Mouse (Mus musculus) midbrain, embryonic 15.5 days (tissue): ENCODE measurements around the gene Erich6. TPM values are rescaled to one million over a fixed set of nuclear protein-coding genes. Genes with fewer than 3 reads are reported as not detected.
A peak's percentile ranks its signal among the peaks of the same experiment; 100 is the strongest.

Experiments used
- ATAC-seq: fragments of 200-750 bp; cut with Nextera tagmentation; replicated peaks from 2 replicates; pipeline ENCODE4 v1.8.0; 2017; ENCODE audit warnings: moderate TSS enrichment
- H3K27ac ChIP-seq: fragments of 300-500 bp; sonication (generic); 2 replicates; pipeline ENCODE4 v1.5.1; 2015; ENCODE audit warnings: mild to moderate bottlenecking, inconsistent platforms
- H3K27me3 ChIP-seq: fragments of 300-500 bp; sonication (generic); replicated peaks from 2 replicates; pipeline ENCODE4 v1.6.1; 2015; ENCODE audit warnings: inconsistent platforms
- H3K36me3 ChIP-seq: fragments of 300-500 bp; sonication (generic); replicated peaks from 2 replicates; pipeline ENCODE4 v1.6.1; 2015; ENCODE audit warnings: inconsistent platforms
- H3K4me1 ChIP-seq: fragments of 300-500 bp; sonication (generic); 2 replicates; pipeline ENCODE4 v1.6.1; 2015; ENCODE audit warnings: inconsistent platforms
- H3K4me2 ChIP-seq: fragments of 300-500 bp; sonication (generic); 2 replicates; pipeline ENCODE4 v1.6.1; 2015; ENCODE audit warnings: inconsistent platforms, mild to moderate bottlenecking, moderate library complexity
- H3K4me3 ChIP-seq: fragments of 300-500 bp; sonication (generic); 2 replicates; pipeline ENCODE4 v1.5.1; 2015; ENCODE audit warnings: mild to moderate bottlenecking, inconsistent platforms
- H3K9ac ChIP-seq: fragments of 300-500 bp; sonication (generic); 2 replicates; pipeline ENCODE4 v1.6.1; 2015; ENCODE audit warnings: mild to moderate bottlenecking, inconsistent platforms
- H3K9me3 ChIP-seq: fragments of 300-500 bp; sonication (generic); 2 replicates; pipeline ENCODE4 v1.6.1; 2016; ENCODE audit warnings: inconsistent platforms
- WGBS: fragments of 180-500 bp; shearing (Covaris S2); methylation state at CpG from one replicate; pipeline ENCODE4 v1.1.7; 2015; ENCODE audit warnings: mixed read lengths; 5-methylcytosine and 5-hydroxymethylcytosine counted together
- polyA plus RNA-seq: library from polyadenylated mRNA; unstranded; fragments of >200 nt; fragmentation: Nextera tagmentation; extraction: Ambion mirVana; gene quantifications from 2 replicates; pipeline ENCODE4 v1.2.1, GENCODE M21; 2015

The Erich6 gene
- 0.29 and 0.30 TPM in 2 replicates for polyA plus RNA-seq

DNA sequence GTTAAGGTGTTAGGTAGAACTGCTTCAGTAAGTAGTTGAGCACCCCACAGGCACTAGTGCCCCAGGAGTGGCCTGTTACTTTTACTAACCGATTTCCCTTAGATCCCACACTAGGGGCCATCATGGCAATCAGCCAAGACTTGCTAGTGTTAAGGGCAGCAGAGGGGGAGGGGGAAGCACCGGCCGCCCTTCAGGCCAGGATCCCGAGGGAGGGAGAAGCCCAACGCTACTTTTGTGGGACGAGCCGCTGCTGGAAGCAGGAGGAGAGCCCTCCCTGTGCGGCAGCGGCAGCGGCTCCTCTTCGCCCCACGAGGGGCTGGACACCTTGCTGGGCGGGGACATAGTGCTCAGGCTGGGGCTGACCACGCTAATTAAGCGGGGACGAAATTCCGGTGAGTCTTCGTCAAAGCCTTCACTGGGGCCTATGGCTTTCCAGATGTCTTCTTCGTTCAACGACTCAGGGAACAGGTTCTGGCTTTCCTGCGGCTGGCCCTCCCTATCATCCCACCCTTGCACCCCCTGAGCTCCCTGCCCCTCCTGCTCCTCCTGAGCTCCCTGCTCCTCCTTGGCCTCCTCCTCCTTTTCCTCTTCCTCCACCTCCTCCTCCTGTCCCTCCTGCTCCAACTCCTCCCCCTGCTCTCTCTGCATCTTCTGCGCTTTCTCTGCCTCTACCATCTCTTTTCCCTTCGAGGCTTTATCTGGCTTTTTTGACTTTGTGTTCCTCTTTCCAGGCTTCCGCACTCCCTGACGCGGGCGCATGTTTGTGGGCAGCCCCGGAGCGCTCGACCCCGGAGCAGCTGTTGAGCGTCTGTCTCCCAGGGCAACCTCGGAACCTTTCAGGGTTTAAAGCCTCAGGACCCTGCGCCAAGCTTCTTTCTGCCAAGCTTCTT, at the start of gene Erich6:
Erich6 (minus strand) TSS at position 802 of the 890 bp plus-strand sequence.
- under 1% methylated on average over 34 of the region's 34 CpGs for WGBS
- H3K4me3 ChIP-seq: peak within 1 kb of the TSS; percentile 50
- H3K36me3 ChIP-seq: no peaks in the 10 kb centered on the region
- H3K27ac ChIP-seq: peak within 1 kb of the TSS; percentile 61; the same call in 1 of the 2 replicates
- no peaks in the 10 kb centered on the region for H3K9me3 ChIP-seq
- peak within 1 kb of the TSS; percentile 55 for H3K9ac ChIP-seq
- peaks cover 13% of the 10 kb centered on the region for H3K4me1 ChIP-seq
- H3K4me2 ChIP-seq: peak within 1 kb of the TSS; percentile 90
- ATAC-seq: peak; percentile 91
- no peaks in the 10 kb centered on the region for H3K27me3 ChIP-seq

DNA sequence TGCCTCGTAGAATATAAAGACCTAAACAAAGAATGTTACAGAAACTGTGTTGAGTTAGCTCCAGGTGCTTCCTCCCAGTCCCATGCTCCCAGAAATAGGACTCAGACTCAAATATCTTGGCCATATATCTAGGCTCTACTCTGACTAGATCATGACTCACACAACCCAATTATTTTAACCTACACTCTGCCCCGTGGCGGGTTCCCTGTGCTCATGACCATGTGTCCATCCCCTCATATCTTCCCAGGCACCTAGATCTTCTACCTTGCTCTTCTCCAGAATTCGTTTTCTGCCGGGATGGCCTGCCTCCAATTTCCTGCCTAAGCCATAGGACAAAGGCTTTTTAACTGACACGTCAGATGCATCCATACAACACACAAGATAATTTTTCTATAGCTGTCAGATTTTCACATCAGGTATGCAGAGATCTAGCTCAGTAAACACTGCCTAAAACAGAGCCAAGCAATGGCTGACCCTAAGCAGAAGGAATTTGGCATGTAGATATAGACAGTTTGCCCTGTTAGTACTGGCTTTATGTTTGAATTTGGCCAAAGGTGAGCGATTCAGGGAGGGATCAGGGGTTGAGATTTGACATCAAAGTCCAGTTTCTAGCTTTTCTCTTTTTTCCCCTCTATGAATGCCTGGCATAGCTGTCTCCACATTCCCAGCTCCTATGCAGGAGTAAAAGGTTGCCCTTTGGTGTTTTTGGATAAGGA, 49.4 kb upstream of the Erich6 start:
- whole genome bisulfite sequencing: 88% methylated on average over 7 of the region's 7 CpGs

DNA sequence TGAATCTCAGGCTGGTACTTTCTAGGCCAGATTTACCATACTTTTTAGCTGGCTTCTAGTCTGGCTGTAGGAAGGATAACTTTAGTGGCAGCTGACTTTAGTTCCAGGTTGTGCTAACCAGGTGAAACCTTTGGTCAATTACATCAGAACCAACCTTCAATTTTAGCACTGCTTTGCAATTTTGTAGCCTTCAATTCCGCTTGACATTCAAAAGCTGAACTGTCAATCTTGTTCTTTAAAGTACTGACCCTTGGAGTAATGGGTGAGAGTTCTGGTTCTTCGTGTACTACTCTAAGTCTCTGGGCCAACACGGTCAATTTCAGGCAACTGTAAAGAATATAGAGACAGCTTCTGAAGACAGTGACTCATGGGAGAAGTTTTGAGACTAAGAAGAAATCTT, 48.4 kb upstream of the Erich6 start:
- Histone ChIP-seq H3K27me3 (no peaks in the 10 kb centered on the region), H3K9me3 (no peaks in the 10 kb centered on the region), H3K9ac (no peak overlapping the region), H3K4me3 (no peak overlapping the region), H3K27ac (no peak overlapping the region), H3K4me1 (peaks cover 18% of the 10 kb centered on the region), H3K4me2 (no peak overlapping the region), H3K36me3 (no peaks in the 10 kb centered on the region)
- 93% methylated on average over 3 of the region's 3 CpGs for WGBS
- ATAC-seq: no peak

More for the DNA sequence above, 49.4 kb upstream of the Erich6 start:
- no peak for ATAC-seq
- Histone ChIP-seq H3K4me2 (no peak overlapping the region), H3K4me3 (no peak overlapping the region), H3K27me3 (no peaks in the 10 kb centered on the region), H3K36me3 (no peaks in the 10 kb centered on the region), H3K4me1 (peaks cover 19% of the 10 kb centered on the region), H3K9ac (no peak overlapping the region), H3K9me3 (no peaks in the 10 kb centered on the region), H3K27ac (no peak overlapping the region)

DNA sequence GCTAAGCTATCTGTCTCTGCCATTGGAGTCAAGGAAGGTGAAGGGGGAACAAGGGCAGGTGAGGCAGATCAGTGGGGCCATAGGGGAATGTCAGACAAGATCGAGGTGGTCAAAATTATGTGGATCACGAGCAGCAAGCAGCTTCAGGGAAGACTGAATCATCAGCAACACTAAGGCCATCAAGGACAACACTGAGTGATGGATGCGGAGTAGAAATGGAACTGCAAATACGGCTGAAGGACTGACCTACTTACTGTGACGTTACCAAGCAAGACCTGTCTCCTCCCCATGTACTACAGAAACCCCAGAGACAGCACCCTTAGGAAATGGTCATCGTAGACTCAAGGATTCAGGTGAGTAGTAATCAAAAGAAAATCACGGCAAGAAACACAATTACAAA, 46.3 kb upstream of the Erich6 start:
- H3K36me3 ChIP-seq: no peaks in the 10 kb centered on the region
- H3K27ac ChIP-seq: no peak overlapping the region
- no peaks in the 10 kb centered on the region for H3K27me3 ChIP-seq
- no peak overlapping the region for H3K9ac ChIP-seq
- no peaks in the 10 kb centered on the region for H3K9me3 ChIP-seq
- no peak overlapping the region for H3K4me2 ChIP-seq
- H3K4me3 ChIP-seq: no peak overlapping the region
- WGBS: 92% methylated on average over 7 of the region's 7 CpGs
- ATAC-seq: no peak
- H3K4me1 ChIP-seq: peaks cover 9% of the 10 kb centered on the region

- H3K9ac ChIP-seq: no peak overlapping the region
- no peaks in the 10 kb centered on the region for H3K36me3 ChIP-seq
- no peak overlapping the region for H3K27ac ChIP-seq
- 84% methylated on average over 4 of the region's 4 CpGs for WGBS
- H3K4me3 ChIP-seq: no peak overlapping the region
- ATAC-seq: no peak
- no peaks in the 10 kb centered on the region for H3K27me3 ChIP-seq
- no peak overlapping the region for H3K4me2 ChIP-seq
- H3K9me3 ChIP-seq: no peaks in the 10 kb centered on the region
- H3K4me1 ChIP-seq: peaks cover 6% of the 10 kb centered on the region
Observed at GRCm38 (mm10) chr3:58682336-58682735, 45.3 kb upstream of the Erich6 start.

DNA sequence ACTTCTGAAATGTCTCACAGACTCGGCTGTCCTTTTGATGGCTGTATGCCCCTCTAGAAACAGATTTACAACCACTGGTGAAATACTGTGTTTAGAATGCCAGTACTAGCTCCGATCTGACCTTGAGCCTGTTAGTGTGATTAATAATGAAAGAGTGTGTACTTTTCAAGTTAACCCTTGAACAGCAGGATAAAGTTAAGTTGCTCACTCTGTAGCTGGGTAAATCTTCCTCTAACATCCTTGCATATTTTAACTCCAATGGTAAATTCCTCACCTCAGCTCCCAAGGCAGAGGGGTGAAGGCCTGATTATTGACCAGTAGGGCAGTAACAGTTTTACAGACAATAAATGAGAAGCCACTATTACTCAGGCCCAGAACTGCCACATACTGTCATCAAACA, 44.8 kb upstream of the Erich6 start:
- Histone ChIP-seq H3K4me3 (no peak overlapping the region), H3K27ac (no peak overlapping the region), H3K27me3 (no peaks in the 10 kb centered on the region), H3K9ac (no peak overlapping the region), H3K4me2 (no peak overlapping the region), H3K36me3 (no peaks in the 10 kb centered on the region), H3K9me3 (no peaks in the 10 kb centered on the region), H3K4me1 (peaks cover 6% of the 10 kb centered on the region)
- no peak for ATAC-seq
- 41% methylated on average over 2 of the region's 2 CpGs for WGBS

DNA sequence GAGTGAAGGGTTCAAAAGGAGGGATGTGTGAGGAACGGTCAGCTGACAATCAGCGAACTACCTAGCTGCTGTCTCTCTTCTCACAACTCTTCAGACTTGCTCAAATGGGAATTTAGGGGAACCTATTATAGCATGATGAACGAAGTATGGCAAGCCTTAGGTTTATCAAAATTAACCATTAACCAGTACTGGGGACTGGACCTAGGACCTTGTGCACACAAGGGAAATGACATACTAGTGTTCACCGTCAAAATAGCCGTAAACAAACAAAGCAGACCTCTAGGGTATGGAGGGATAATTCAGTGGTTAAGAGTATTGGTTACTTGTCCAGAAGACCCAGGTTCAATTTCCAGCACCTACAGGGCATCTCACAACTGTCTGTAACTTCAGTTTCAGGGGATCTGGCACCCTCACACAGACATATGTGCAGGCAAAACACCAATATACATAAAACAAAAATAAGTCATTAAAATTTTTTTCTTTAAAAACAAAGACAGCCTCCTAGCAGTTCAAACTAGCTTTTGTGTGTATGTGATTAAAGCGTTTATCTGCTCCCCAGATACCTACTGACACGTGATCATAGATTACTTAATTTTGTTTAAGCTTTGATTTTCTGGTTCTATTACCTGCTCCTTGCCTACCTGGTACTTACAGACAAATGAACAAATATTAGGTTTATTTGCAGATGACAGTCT, 44.1 kb upstream of the Erich6 start:
- no peak for ATAC-seq
- WGBS: 85% methylated on average over 7 of the region's 7 CpGs
- no peak overlapping the region for H3K27ac ChIP-seq
- no peaks in the 10 kb centered on the region for H3K36me3 ChIP-seq
- no peak overlapping the region for H3K4me3 ChIP-seq
- no peaks in the 10 kb centered on the region for H3K9me3 ChIP-seq
- H3K4me2 ChIP-seq: no peak overlapping the region
- no peak overlapping the region for H3K9ac ChIP-seq
- H3K27me3 ChIP-seq: no peaks in the 10 kb centered on the region
- H3K4me1 ChIP-seq: peaks cover 6% of the 10 kb centered on the region

DNA sequence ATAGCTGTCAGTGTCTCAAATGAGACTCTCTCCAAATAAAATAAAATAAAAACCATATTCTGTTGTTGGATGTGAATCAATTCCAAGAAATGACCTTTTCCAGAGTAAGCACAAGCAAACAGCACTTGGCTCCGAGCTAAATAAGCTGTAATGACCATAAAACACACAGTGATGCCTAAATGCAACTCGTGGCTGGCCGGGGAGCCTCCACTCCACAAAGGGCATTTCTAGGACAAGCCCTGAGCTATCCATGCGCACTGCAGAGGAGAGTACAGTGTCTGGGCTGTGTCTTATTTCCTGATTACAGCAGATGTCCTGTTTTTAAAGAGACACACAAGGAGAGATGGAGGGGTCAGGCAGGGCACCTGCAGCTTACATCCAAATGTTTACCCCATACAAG, 43.0 kb upstream of the Erich6 start:
- Histone ChIP-seq H3K27me3 (no peaks in the 10 kb centered on the region), H3K9ac (no peak overlapping the region), H3K4me1 (peaks cover 6% of the 10 kb centered on the region), H3K9me3 (no peaks in the 10 kb centered on the region), H3K4me3 (no peak overlapping the region), H3K4me2 (no peak overlapping the region), H3K27ac (no peak overlapping the region), H3K36me3 (0 out of 2 replicates have a peak, but pooled peaks cover 3% of the 10 kb centered on the region)
- no peak for ATAC-seq
- WGBS: 57% methylated on average over 4 of the region's 4 CpGs

DNA sequence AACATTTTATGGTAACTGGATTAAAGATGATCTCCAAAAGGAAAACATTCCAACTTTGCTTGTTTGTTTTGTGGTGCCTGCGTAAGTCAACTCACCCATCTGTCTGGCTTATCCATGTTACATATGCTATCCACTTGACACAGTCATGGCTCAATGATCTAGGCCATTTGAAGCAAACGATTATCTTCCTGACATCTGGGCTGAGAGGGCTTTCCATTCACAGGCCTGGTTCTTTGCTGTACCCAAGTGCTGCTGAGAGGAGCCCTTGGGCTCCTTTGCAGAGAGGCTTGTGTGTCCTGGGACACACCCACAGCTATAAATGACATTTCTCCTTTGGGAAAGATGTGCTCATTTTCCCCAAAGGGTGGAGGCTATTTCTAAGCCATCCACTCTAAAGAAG, 41.9 kb upstream of the Erich6 start:
- Histone ChIP-seq H3K4me2 (no peak overlapping the region), H3K9me3 (no peaks in the 10 kb centered on the region), H3K27ac (no peak overlapping the region), H3K27me3 (no peaks in the 10 kb centered on the region), H3K4me1 (peaks cover 6% of the 10 kb centered on the region), H3K36me3 (0 out of 2 replicates have a peak, but pooled peaks cover 4% of the 10 kb centered on the region), H3K4me3 (no peak overlapping the region), H3K9ac (no peak overlapping the region)
- WGBS: 42% methylated on average over 2 of the region's 2 CpGs
- no peak for ATAC-seq

DNA sequence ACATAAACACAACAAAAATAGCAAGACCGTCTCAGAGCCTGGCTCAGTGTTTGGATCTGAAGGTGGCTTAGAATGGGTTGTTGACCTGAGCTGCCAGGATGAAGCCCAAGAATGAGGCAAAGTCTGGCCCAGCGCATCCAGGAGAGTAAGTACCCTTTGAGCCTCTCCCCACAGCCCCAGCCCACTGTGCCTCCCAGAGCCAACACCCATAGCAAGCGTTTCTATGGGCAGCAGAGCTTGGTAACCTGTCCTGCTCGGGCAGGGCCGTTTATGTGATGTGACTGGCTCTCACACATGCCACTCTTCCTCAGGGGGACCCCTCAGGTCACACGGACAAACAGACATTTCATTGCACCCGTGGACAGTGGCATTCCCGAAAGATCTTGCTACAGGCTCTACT, 41.4 kb upstream of the Erich6 start:
- Histone ChIP-seq H3K9me3 (no peaks in the 10 kb centered on the region), H3K36me3 (0 out of 2 replicates have a peak, but pooled peaks cover 4% of the 10 kb centered on the region), H3K4me1 (peaks cover 6% of the 10 kb centered on the region), H3K27ac (no peak overlapping the region), H3K4me3 (no peak overlapping the region), H3K27me3 (no peaks in the 10 kb centered on the region), H3K4me2 (no peak overlapping the region), H3K9ac (no peak overlapping the region)
- ATAC-seq: no peak
- 61% methylated on average over 8 of the region's 8 CpGs for WGBS

DNA sequence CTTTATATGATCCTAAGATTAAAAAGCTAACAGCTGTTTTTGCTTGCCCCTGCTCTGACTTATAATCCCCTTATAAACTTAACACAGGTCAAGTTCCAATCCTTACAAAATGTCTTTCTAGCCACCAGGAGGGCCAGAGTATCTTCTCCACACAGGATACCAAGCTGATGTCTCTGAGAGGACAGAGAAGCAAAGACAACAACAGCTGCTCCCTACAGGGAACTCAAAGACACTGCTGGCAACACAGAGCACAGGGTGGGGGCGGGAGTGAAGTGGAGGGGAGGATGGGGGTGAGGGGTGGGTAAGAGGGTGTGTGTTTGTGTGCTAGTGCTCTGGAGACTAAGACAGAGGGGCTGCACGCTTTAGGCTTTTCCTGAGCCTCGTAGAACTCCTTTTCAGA, 40.6 kb upstream of the Erich6 start:
- H3K4me2 ChIP-seq: no peak overlapping the region
- no peaks in the 10 kb centered on the region for H3K27me3 ChIP-seq
- ATAC-seq: peak; percentile 37; the same call in 1 of the 2 replicates
- no peak overlapping the region for H3K9ac ChIP-seq
- no peak overlapping the region for H3K27ac ChIP-seq
- 0 out of 2 replicates have a peak, but pooled peaks cover 4% of the 10 kb centered on the region for H3K36me3 ChIP-seq
- H3K4me1 ChIP-seq: peaks cover 6% of the 10 kb centered on the region
- WGBS: 43% methylated on average over 3 of the region's 3 CpGs
- no peak overlapping the region for H3K4me3 ChIP-seq
- H3K9me3 ChIP-seq: no peaks in the 10 kb centered on the region

- Histone ChIP-seq H3K9me3 (no peaks in the 10 kb centered on the region), H3K4me1 (no peaks in the 10 kb centered on the region), H3K4me2 (no peak overlapping the region), H3K36me3 (0 out of 2 replicates have a peak, but pooled peaks cover 4% of the 10 kb centered on the region), H3K9ac (no peak overlapping the region), H3K4me3 (no peak overlapping the region), H3K27me3 (no peaks in the 10 kb centered on the region), H3K27ac (no peak overlapping the region)
- no peak for ATAC-seq
- WGBS: 87% methylated on average over 5 of the region's 5 CpGs
Observed at GRCm38 (mm10) chr3:58673295-58673694, 36.3 kb upstream of the Erich6 start.
